Mouse (Mus musculus) hindbrain, embryonic 16.5 days (tissue): ENCODE results near the gene Vti1a. TPM values are rescaled to one million over a fixed set of nuclear protein-coding genes. Genes with fewer than 3 reads are reported as not detected.

Experiments
- ATAC-seq: fragments of 200-750 bp; cut with Nextera tagmentation; 2 replicates; pipeline ENCODE4 v1.8.0; 2017; ENCODE audit warnings: moderate TSS enrichment, moderate library complexity
- H3K27ac ChIP-seq: fragments of 300-500 bp; sonication (generic); 2 replicates; pipeline ENCODE4 v1.5.1; 2014; ENCODE audit warnings: low read depth, mild to moderate bottlenecking, control low read depth, low read length, moderate library complexity
- H3K27me3 ChIP-seq: fragments of 300-500 bp; sonication (generic); replicated peaks from 2 replicates; pipeline ENCODE4 v1.6.1; 2014; ENCODE audit warnings: low read length; ENCODE audit not compliant: control insufficient read depth, insufficient read depth
- H3K36me3 ChIP-seq: fragments of 300-500 bp; sonication (generic); 2 replicates; pipeline ENCODE4 v1.6.1; 2014; ENCODE audit warnings: mild to moderate bottlenecking, low read length, moderate library complexity, mixed read lengths; ENCODE audit not compliant: control insufficient read depth, insufficient read depth
- H3K4me1 ChIP-seq: fragments of 300-500 bp; sonication (generic); 2 replicates; pipeline ENCODE4 v1.6.1; 2014; ENCODE audit warnings: low read depth, low read length; ENCODE audit not compliant: control insufficient read depth, insufficient read depth
- H3K4me2 ChIP-seq: fragments of 300-500 bp; sonication (generic); 2 replicates; pipeline ENCODE4 v1.6.1; 2014; ENCODE audit warnings: mild to moderate bottlenecking, low read length, control low read depth, moderate library complexity
- H3K4me3 ChIP-seq: fragments of 300-500 bp; sonication (generic); 2 replicates; pipeline ENCODE4 v1.5.1; 2014; ENCODE audit warnings: mild to moderate bottlenecking, low read length, control low read depth, moderate library complexity
- H3K9ac ChIP-seq: fragments of 300-500 bp; sonication (generic); 2 replicates; pipeline ENCODE4 v1.6.1; 2014; ENCODE audit warnings: low read depth, mild to moderate bottlenecking, control low read depth, low read length, moderate library complexity
- H3K9me3 ChIP-seq: fragments of 300-500 bp; sonication (generic); 2 replicates; pipeline ENCODE4 v1.6.1; 2014; ENCODE audit warnings: mild to moderate bottlenecking, low read length, moderate library complexity; ENCODE audit not compliant: control insufficient read depth
- WGBS: fragments of 180-500 bp; shearing (Covaris S2); extraction: QIAGEN DNeasy Blood & Tissue Kit; methylation state at CpG from one replicate; pipeline ENCODE4 v1.1.7; 2014; 5-methylcytosine and 5-hydroxymethylcytosine counted together
- polyA plus RNA-seq: library from polyadenylated mRNA; unstranded; fragments of >200 nt; fragmentation: Nextera tagmentation; extraction: Ambion mirVana; gene quantifications from 2 replicates; pipeline ENCODE4 v1.2.1, GENCODE M21; 2015

Gene Vti1a
- polyA plus RNA-seq, 1 experiment from 2014 or later, result 37.1 TPM

GRCm38 (mm10) chr19:55319521-55319920 lies 3.4 kb downstream of the Vti1a start:
- no peak for ATAC-seq
- WGBS, result 64% methylated on average over 5 of the region's 5 CpGs
- no peak overlapping the region for H3K4me2 ChIP-seq

DNA sequence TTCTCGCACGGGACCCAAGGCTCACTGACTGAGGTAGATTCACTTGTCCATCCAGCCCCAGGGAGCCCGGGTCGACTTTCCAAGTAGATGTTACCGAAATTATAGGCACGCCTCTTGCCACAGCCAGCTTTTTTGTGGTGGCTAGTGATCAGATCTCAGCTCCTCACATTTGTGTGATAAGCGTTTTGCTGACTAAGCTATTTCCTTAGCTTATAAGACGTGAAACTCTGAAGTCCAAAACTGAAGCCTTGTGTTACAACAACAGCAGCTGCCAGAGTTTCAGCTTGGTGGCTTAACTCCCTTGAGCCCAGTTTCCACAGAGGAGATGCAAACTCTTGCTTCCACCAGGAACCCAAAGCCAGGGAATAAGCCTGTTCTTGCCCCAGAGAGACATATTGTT lies 6.5 kb downstream of the Vti1a start:
- H3K4me1 ChIP-seq, result no peaks in the 10 kb centered on the region; the same call in none of the 2 replicates
- H3K36me3 ChIP-seq, result peaks cover 8% of the 10 kb centered on the region; the same call in 1 of the 2 replicates
- no peak overlapping the region for H3K4me2 ChIP-seq
- no peaks in the 10 kb centered on the region for H3K9me3 ChIP-seq
- no peaks in the 10 kb centered on the region for H3K27me3 ChIP-seq
- H3K9ac ChIP-seq, result no peak overlapping the region
- ATAC-seq, result no peak
- H3K4me3 ChIP-seq, result no peak overlapping the region
- H3K27ac ChIP-seq, result no peak overlapping the region
- 91% methylated on average over 8 of the region's 8 CpGs for WGBS

More at GRCm38 (mm10) chr19:55319521-55319920, 3.4 kb downstream of the Vti1a start:
- Histone ChIP-seq H3K27ac (no peak overlapping the region), H3K9me3 (no peaks in the 10 kb centered on the region), H3K36me3 (peaks cover 8% of the 10 kb centered on the region; the same call in 1 of the 2 replicates), H3K27me3 (no peaks in the 10 kb centered on the region), H3K9ac (no peak overlapping the region), H3K4me3 (no peak overlapping the region), H3K4me1 (peaks cover 14% of the 10 kb centered on the region)

- 85% methylated on average over 4 of the region's 4 CpGs for WGBS
- peaks cover 14% of the 10 kb centered on the region for H3K36me3 ChIP-seq
- no peak overlapping the region for H3K4me2 ChIP-seq
Observed at GRCm38 (mm10) chr19:55327510-55327909, 11.4 kb downstream of the Vti1a start.

DNA sequence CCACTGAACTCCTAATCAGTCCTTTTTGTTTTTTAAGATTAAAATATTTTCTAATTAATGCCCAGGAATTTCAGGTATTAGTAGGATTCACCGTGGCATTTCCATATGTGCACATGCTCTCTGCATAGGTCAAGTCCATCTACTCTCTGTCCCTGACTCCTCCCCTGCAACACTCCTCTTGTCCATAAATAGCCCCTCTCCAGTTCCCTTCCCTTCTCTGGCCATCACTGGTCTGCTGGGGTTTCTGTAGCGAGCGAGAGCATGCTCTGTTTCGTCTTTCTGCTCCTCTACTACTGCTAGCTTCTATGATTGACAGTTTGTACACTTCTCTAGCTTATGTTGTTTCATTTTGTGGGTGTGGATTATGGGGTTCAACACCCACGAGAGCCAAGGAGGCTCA lies 15.7 kb downstream of the Vti1a start:
- Histone ChIP-seq H3K27ac (no peak overlapping the region), H3K27me3 (no peaks in the 10 kb centered on the region), H3K4me3 (no peak overlapping the region), H3K4me1 (no peaks in the 10 kb centered on the region), H3K4me2 (no peak overlapping the region), H3K36me3 (peaks cover 7% of the 10 kb centered on the region), H3K9ac (no peak overlapping the region), H3K9me3 (no peaks in the 10 kb centered on the region)
- WGBS, result 95% methylated on average over 5 of the region's 5 CpGs
- ATAC-seq, result no peak

More at GRCm38 (mm10) chr19:55327510-55327909, 11.4 kb downstream of the Vti1a start:
- Histone ChIP-seq H3K27me3 (no peaks in the 10 kb centered on the region), H3K4me3 (no peak overlapping the region), H3K9ac (no peak overlapping the region), H3K27ac (no peak overlapping the region), H3K9me3 (no peaks in the 10 kb centered on the region), H3K4me1 (no peaks in the 10 kb centered on the region)
- no peak for ATAC-seq

DNA sequence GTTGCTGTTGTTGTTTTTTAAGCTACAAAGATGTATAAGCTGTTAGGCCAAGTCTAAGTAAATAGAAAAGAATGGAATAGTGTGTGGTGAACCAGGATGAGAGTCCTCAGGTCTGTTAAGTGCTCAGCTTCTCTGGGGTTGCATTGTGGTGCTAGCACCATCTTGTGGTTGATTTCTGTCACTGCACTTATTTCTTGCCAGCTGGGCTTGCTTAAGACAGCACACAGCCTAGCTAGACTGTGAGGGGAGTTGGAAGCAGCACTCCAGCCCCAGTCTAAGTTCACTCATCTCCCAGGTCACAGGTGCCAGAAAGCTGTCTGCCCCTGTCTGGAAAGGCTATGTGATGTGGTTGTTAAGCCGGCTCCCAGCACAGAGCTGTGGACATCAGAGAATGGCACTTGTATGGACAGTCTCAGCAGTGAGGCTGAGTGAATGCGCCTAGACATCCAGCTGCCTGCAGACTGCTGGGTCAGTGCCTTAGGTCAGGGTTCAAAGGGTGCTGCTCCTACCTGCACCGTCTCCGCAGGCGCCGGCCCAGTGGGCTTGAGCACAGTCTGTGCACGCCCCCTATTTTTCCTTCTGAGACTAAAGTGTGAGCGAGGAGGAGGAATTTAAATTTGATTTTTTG lies 16.7 kb downstream of the Vti1a start:
- no peaks in the 10 kb centered on the region for H3K9me3 ChIP-seq
- ATAC-seq, result peak; percentile 90
- H3K4me2 ChIP-seq, result no peak overlapping the region
- H3K9ac ChIP-seq, result no peak overlapping the region
- WGBS, result 93% methylated on average over 8 of the region's 8 CpGs
- no peaks in the 10 kb centered on the region for H3K27me3 ChIP-seq
- no peak overlapping the region for H3K27ac ChIP-seq
- H3K4me1 ChIP-seq, result no peaks in the 10 kb centered on the region
- H3K4me3 ChIP-seq, result no peak overlapping the region
- H3K36me3 ChIP-seq, result peaks cover 7% of the 10 kb centered on the region

GRCm38 (mm10) chr19:55335881-55336280 lies 19.8 kb downstream of the Vti1a start:
- Histone ChIP-seq H3K36me3 (peaks cover 2% of the 10 kb centered on the region; the same call in 1 of the 2 replicates), H3K4me2 (no peak overlapping the region), H3K4me3 (no peak overlapping the region), H3K9ac (no peak overlapping the region), H3K9me3 (no peaks in the 10 kb centered on the region), H3K27me3 (no peaks in the 10 kb centered on the region), H3K27ac (no peak overlapping the region), H3K4me1 (no peaks in the 10 kb centered on the region)
- ATAC-seq, result no peak
- WGBS, result 91% methylated on average over 1 of the region's 1 CpGs

DNA sequence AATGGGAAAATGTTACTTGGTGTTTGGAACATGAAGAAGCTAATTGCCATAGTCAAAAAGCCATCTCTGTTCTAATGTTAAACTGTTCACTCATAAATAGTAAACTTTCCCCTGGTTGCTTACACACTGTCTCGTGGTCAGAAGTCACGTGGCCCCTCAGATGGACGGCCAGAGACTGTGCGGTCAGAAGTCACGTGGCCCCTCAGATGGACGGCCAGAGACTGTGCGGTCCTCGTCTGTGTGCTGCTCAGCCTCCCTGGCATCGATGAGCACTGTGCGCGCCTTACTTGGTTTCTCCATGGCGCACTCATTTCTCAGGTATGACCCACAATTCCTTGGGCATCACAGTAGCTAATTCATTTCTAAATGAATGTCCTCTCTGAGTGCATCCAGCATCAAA lies 20.3 kb downstream of the Vti1a start:
- no peak overlapping the region for H3K4me2 ChIP-seq
- H3K27ac ChIP-seq, result no peak overlapping the region
- 89% methylated on average over 12 of the region's 12 CpGs for WGBS
- no peaks in the 10 kb centered on the region for H3K4me1 ChIP-seq
- H3K9me3 ChIP-seq, result no peaks in the 10 kb centered on the region
- no peaks in the 10 kb centered on the region for H3K27me3 ChIP-seq
- no peak for ATAC-seq
- H3K4me3 ChIP-seq, result no peak overlapping the region
- no peak overlapping the region for H3K9ac ChIP-seq
- peaks cover 2% of the 10 kb centered on the region; the same call in 1 of the 2 replicates for H3K36me3 ChIP-seq

GRCm38 (mm10) chr19:55337066-55337465 lies 21.0 kb downstream of the Vti1a start:
- H3K4me3 ChIP-seq, result no peak overlapping the region
- no peak overlapping the region for H3K4me2 ChIP-seq
- no peaks in the 10 kb centered on the region for H3K27me3 ChIP-seq
- no peak for ATAC-seq
- no peak overlapping the region for H3K27ac ChIP-seq
- WGBS, result 71% methylated on average over 9 of the region's 9 CpGs
- no peak overlapping the region for H3K9ac ChIP-seq
- no peaks in the 10 kb centered on the region for H3K4me1 ChIP-seq
- H3K9me3 ChIP-seq, result no peaks in the 10 kb centered on the region
- H3K36me3 ChIP-seq, result no peaks in the 10 kb centered on the region

DNA sequence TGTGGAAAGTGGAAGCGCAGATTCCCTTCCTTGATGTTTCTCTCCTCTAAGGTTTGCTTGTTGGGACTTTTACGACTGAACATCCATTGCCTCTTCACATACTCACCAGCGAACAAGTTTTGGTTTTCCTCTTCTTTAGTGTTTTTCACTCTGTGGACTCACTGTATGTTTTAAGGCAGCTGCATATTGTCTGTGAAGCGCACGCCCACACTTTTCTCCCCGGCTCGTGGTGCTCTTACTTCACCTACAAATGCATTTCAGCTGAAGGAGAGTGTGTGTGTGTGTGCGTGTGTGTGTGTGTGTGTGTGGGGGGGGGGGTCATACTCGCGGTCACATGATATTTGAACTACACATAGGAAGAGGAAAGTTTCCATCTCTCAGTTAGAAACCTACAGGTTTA lies 21.6 kb downstream of the Vti1a start:
- no peaks in the 10 kb centered on the region for H3K36me3 ChIP-seq
- H3K4me3 ChIP-seq, result no peak overlapping the region
- no peak overlapping the region for H3K27ac ChIP-seq
- no peak overlapping the region for H3K9ac ChIP-seq
- no peaks in the 10 kb centered on the region for H3K9me3 ChIP-seq
- no peak for ATAC-seq
- no peaks in the 10 kb centered on the region for H3K4me1 ChIP-seq
- H3K4me2 ChIP-seq, result no peak overlapping the region
- 90% methylated on average over 10 of the region's 10 CpGs for WGBS
- H3K27me3 ChIP-seq, result no peaks in the 10 kb centered on the region
